Mouse (Mus musculus): ENCODE data around the gene Morf4l2. TPM values are rescaled to one million over a fixed set of nuclear protein-coding genes. Genes with fewer than 3 reads are reported as not detected.

Gene Morf4l2
- 303 and 335 TPM in 2 replicates for polyA plus RNA-seq (2015; fragmentation: Nextera tagmentation; extraction: Ambion mirVana)

DNA sequence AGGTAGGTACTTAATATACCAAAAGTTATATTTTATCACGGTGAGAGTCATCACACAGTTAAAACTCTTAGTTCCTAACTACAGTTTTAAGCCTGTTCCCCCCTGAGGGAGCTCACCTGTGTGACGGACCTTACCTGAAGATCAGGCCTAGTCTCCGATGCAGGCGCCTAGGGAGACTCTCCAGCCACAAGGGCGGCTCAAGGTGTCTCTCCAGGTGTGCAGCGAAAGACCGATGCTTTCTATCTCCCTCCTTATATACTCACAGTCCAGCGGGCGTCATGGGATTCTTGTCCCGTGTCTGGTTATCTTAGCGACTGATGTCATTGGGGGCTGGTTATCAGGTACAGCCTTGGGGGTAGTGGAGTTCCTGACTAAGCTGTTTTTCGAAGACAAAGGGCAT, at the start of gene Morf4l2:
Gene Morf4l2, minus strand, starts transcription at position 232 of the 400 bp plus-strand sequence.
- ATAC-seq (ENCODE audit: low FRiP score, low TSS enrichment) (no peak), DNase-seq (ENCODE audit: low spot score) (no peak)
- no peaks in the 10 kb centered on the region for H3K27me3 ChIP-seq (ENCODE audit: control insufficient read depth, insufficient read depth, low read length)
- H3K4me1 ChIP-seq (replicated peaks; ENCODE audit: control insufficient read depth, insufficient read depth): no peaks in the 10 kb centered on the region
- H3K36me3 ChIP-seq (ENCODE audit: control insufficient read depth, insufficient read depth, low read length): 0 out of 2 replicates have a peak, but pooled peaks cover 2% of the 10 kb centered on the region
- H3K9me3 ChIP-seq (ENCODE audit: control insufficient read depth, low read length): no peaks in the 10 kb centered on the region
- H3K27ac ChIP-seq (replicated peaks): peak within 1 kb of the TSS; percentile 92
- peak within 1 kb of the TSS; percentile 32 for H3K4me3 ChIP-seq (ENCODE audit: low read depth, low read length)
- 88% methylated on average over 12 of the region's 12 CpGs for WGBS
- H3K9ac ChIP-seq (ENCODE audit: low read length): peak within 1 kb of the TSS; percentile 53
- peak within 1 kb of the TSS; percentile 46 for H3K4me2 ChIP-seq (replicated peaks; ENCODE audit: low read depth)
- TF ChIP-seq CTCF (IDR thresholded peaks at IDR 0.05; ENCODE audit: low read depth) (no peak), EP300 (optimal IDR thresholded peaks at IDR 0.05) (no peak)

DNA sequence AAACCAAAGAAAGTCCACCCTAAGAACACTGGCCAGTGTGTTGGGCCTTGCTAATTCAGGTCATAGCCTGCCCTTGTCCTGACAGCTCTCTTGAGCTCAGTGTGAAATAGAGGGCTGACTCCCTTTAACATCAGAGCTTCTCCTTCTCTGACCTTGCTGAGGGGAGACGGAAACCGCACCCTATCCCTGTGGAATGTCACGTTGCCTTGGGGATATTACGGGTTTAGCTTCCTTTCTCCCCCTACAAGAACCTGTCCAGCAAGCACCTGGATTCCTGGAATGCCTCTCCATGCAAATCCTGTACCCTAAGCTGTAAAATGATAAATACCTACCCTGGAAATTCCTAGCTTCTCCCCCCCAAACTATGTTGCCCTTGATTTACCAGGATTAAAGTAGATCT, 46.0 kb upstream of the Morf4l2 start:
- WGBS: 41% methylated on average over 4 of the region's 4 CpGs
- Histone ChIP-seq H3K36me3 (ENCODE audit: control insufficient read depth, insufficient read depth, low read length) (no peaks in the 10 kb centered on the region), H3K4me1 (replicated peaks; ENCODE audit: control insufficient read depth, insufficient read depth) (no peaks in the 10 kb centered on the region), H3K27ac (replicated peaks) (no peak overlapping the region), H3K4me2 (replicated peaks; ENCODE audit: low read depth) (no peak overlapping the region), H3K9ac (ENCODE audit: low read length) (no peak overlapping the region), H3K4me3 (ENCODE audit: low read depth, low read length) (no peak overlapping the region), H3K27me3 (ENCODE audit: control insufficient read depth, insufficient read depth, low read length) (no peaks in the 10 kb centered on the region), H3K9me3 (ENCODE audit: control insufficient read depth, low read length) (no peaks in the 10 kb centered on the region)
- DNase-seq (ENCODE audit: low spot score) (no peak), ATAC-seq (ENCODE audit: low FRiP score, low TSS enrichment) (no peak)
- TF ChIP-seq EP300 (optimal IDR thresholded peaks at IDR 0.05): no peak
- no peak for TF ChIP-seq CTCF (IDR thresholded peaks at IDR 0.05; ENCODE audit: low read depth)

DNA sequence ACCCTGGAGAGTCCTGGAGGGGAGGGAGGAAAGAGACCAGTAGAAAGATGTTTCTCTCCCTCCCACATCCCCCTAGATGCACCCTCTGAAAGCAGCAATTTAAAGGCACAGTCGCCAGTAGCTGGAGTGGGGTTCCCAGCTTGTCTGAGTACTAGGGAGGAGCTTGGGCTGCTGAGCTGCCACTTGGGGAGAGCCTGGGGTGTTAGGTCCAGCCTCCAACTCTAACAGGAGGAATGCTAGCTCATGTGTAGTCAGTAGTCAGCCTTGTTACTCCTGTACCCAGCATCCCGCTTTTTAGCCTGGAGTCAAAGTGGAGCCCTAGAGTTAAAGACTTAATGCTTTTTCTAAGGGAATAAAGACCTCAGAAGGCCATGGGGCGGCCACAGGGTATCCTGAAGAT, 36.6 kb upstream of the Morf4l2 start, which contains the start of gene Glra4:
Gene Glra4, minus strand, starts transcription at position 101 of the 400 bp plus-strand sequence.
- Histone ChIP-seq H3K27me3 (ENCODE audit: control insufficient read depth, insufficient read depth, low read length) (no peaks in the 10 kb centered on the region), H3K36me3 (ENCODE audit: control insufficient read depth, insufficient read depth, low read length) (no peaks in the 10 kb centered on the region), H3K4me1 (replicated peaks; ENCODE audit: control insufficient read depth, insufficient read depth) (no peaks in the 10 kb centered on the region), H3K27ac (replicated peaks) (no peak within 1 kb of the TSS), H3K9ac (ENCODE audit: low read length) (no peak within 1 kb of the TSS), H3K9me3 (ENCODE audit: control insufficient read depth, low read length) (no peaks in the 10 kb centered on the region), H3K4me3 (ENCODE audit: low read depth, low read length) (no peak within 1 kb of the TSS), H3K4me2 (replicated peaks; ENCODE audit: low read depth) (no peak within 1 kb of the TSS)
- WGBS: 83% methylated on average over 3 of the region's 3 CpGs
- no peak for TF ChIP-seq CTCF (IDR thresholded peaks at IDR 0.05; ENCODE audit: low read depth)
- TF ChIP-seq EP300 (optimal IDR thresholded peaks at IDR 0.05): no peak
- ATAC-seq (ENCODE audit: low FRiP score, low TSS enrichment) (no peak), DNase-seq (ENCODE audit: low spot score) (no peak)

DNA sequence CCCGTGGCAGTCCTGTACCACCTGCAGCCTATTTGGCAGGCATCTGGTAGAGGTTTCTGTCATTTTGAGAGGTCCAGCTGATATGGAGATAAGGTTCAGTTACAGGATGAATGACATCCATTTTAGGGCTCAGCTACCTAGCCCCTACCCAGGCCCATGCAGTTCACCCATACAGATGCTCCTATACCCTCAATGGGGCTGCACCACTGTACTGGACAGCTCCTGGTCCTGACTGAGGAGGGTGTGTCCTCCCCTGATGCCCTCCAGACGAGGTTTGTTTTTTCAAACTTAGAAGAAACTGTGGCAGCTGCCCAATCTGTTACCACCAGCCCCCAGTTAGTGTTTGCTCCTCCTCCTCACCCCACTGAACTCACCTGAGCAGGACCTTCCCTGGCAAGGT, 35.8 kb upstream of the Morf4l2 start:
- ATAC-seq (ENCODE audit: low FRiP score, low TSS enrichment): no peak
- no peak for DNase-seq (ENCODE audit: low spot score)
- H3K36me3 ChIP-seq (ENCODE audit: control insufficient read depth, insufficient read depth, low read length): no peaks in the 10 kb centered on the region
- TF ChIP-seq CTCF (IDR thresholded peaks at IDR 0.05; ENCODE audit: low read depth) (no peak), EP300 (optimal IDR thresholded peaks at IDR 0.05) (no peak)
- no peak overlapping the region for H3K4me3 ChIP-seq (ENCODE audit: low read depth, low read length)
- H3K4me2 ChIP-seq (replicated peaks; ENCODE audit: low read depth): no peak overlapping the region
- no peak overlapping the region for H3K27ac ChIP-seq (replicated peaks)
- H3K9me3 ChIP-seq (ENCODE audit: control insufficient read depth, low read length): no peaks in the 10 kb centered on the region
- 62% methylated on average over 2 of the region's 2 CpGs for WGBS
- no peaks in the 10 kb centered on the region for H3K27me3 ChIP-seq (ENCODE audit: control insufficient read depth, insufficient read depth, low read length)
- no peaks in the 10 kb centered on the region for H3K4me1 ChIP-seq (replicated peaks; ENCODE audit: control insufficient read depth, insufficient read depth)
- no peak overlapping the region for H3K9ac ChIP-seq (ENCODE audit: low read length)

DNA sequence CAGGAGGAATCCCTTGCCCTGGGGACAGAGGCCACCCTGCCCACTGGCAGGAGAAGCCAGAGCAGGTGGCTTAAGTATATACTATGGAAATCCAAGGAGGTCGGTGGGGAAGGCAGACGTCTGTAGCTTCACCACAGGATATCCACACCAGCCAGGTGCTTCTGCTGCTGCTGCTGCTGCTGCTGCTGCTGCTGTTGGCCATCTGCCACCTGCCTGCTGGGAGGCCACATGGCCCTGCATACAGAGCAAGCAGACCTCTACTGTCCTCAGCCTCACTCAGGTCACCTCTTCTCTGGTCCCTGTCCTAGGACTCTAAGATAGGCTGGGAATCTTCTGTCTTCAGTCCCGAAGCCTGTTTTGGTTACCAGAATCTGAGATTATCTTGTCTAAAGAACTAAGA, 34.6 kb upstream of the Morf4l2 start:
- WGBS: 92% methylated on average over 3 of the region's 3 CpGs
- TF ChIP-seq EP300 (optimal IDR thresholded peaks at IDR 0.05) (no peak), CTCF (IDR thresholded peaks at IDR 0.05; ENCODE audit: low read depth) (no peak)
- Histone ChIP-seq H3K36me3 (ENCODE audit: control insufficient read depth, insufficient read depth, low read length) (no peaks in the 10 kb centered on the region), H3K4me1 (replicated peaks; ENCODE audit: control insufficient read depth, insufficient read depth) (no peaks in the 10 kb centered on the region), H3K4me3 (ENCODE audit: low read depth, low read length) (no peak overlapping the region), H3K4me2 (replicated peaks; ENCODE audit: low read depth) (no peak overlapping the region), H3K9me3 (ENCODE audit: control insufficient read depth, low read length) (no peaks in the 10 kb centered on the region), H3K27me3 (ENCODE audit: control insufficient read depth, insufficient read depth, low read length) (no peaks in the 10 kb centered on the region), H3K27ac (replicated peaks) (no peak overlapping the region), H3K9ac (ENCODE audit: low read length) (no peak overlapping the region)
- DNase-seq (ENCODE audit: low spot score) (no peak), ATAC-seq (ENCODE audit: low FRiP score, low TSS enrichment) (no peak)

DNA sequence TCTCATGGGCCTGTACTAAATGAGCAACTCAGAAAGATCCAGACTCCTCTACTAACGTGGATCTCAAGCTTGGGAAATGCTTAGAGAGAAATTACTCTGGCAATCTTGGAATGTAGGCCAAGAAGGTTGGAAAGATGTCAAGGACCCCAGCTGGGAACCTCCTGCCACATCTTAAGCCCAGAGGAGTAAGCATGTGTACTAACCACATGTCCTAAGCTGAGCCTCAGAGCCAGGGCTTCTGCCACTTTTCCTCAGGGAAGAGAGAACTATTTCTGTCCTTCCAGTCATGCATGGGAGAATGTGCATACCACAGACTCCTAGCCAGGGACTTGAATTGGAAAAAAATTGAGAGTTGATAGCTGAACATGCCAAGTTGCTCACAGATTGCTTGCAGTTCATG, 29.5 kb upstream of the Morf4l2 start:
- no peak for TF ChIP-seq CTCF (IDR thresholded peaks at IDR 0.05; ENCODE audit: low read depth)
- TF ChIP-seq EP300 (optimal IDR thresholded peaks at IDR 0.05): no peak
- H3K4me1 ChIP-seq (replicated peaks; ENCODE audit: control insufficient read depth, insufficient read depth): no peaks in the 10 kb centered on the region
- no peaks in the 10 kb centered on the region for H3K36me3 ChIP-seq (ENCODE audit: control insufficient read depth, insufficient read depth, low read length)
- H3K4me2 ChIP-seq (replicated peaks; ENCODE audit: low read depth): no peak overlapping the region
- H3K4me3 ChIP-seq (ENCODE audit: low read depth, low read length): no peak overlapping the region
- ATAC-seq (ENCODE audit: low FRiP score, low TSS enrichment): no peak
- WGBS: 44% methylated on average over 1 of the region's 1 CpGs
- H3K9me3 ChIP-seq (ENCODE audit: control insufficient read depth, low read length): no peaks in the 10 kb centered on the region
- H3K27ac ChIP-seq (replicated peaks): no peak overlapping the region
- H3K27me3 ChIP-seq (ENCODE audit: control insufficient read depth, insufficient read depth, low read length): no peaks in the 10 kb centered on the region
- DNase-seq (ENCODE audit: low spot score): no peak
- H3K9ac ChIP-seq (ENCODE audit: low read length): no peak overlapping the region
